Mouse (Mus musculus): Measurements from ENCODE around the gene Nxpe5. TPM values are rescaled to one million over a fixed set of nuclear protein-coding genes. Genes with fewer than 3 reads are reported as not detected.

Gene Nxpe5
- not detected in 2 replicates for polyA plus RNA-seq (2014; fragmentation: Nextera tagmentation; extraction: Ambion mirVana)

- 51% methylated on average over 2 of the region's 2 CpGs for WGBS
- Histone ChIP-seq H3K4me3 (ENCODE audit: control insufficient read depth in 1 of 2, insufficient read depth in 1 of 2, low read depth in 1 of 2, low read length in 2 of 2) (no peak within 1 kb of the TSS), H3K9me3 (ENCODE audit: control insufficient read depth, low read length) (no peaks in the 10 kb centered on the region)
Observed at GRCm38 (mm10) chr5:138225700-138226099, at the start of gene Nxpe5. Nxpe5 (plus strand) TSS chr5:138225898.

GRCm38 (mm10) chr5:138186950-138187638, 38.6 kb upstream of the Nxpe5 start, which contains the start of the genes Taf6 and Cnpy4:
Taf6 (minus strand) TSS chr5:138187451.
Cnpy4 (plus strand) TSS chr5:138187485.
- Histone ChIP-seq H3K36me3 (ENCODE audit: control insufficient read depth, insufficient read depth, low read length) (peaks cover 36% of the 10 kb centered on the region), H3K9me3 (ENCODE audit: control insufficient read depth, low read length) (no peaks in the 10 kb centered on the region), H3K4me2 (ENCODE audit: low read length) (peak within 1 kb of the TSS; percentile 72), H3K4me1 (ENCODE audit: control insufficient read depth in 2 of 2, insufficient read depth in 2 of 2, low read length in 2 of 2) (peaks cover 5 to 11% of the 10 kb centered on the region in 2 experiments; a peak in 2 of 4 replicates), H3K4me3 (ENCODE audit: control insufficient read depth in 1 of 2, insufficient read depth in 1 of 2, low read depth in 1 of 2, low read length in 2 of 2) (peak within 1 kb of the TSS; percentile 73 to 91), H3K9ac (ENCODE audit: low read length) (peak within 1 kb of the TSS; percentile 84), H3K27ac (replicated peaks in 1 of 2; ENCODE audit: control insufficient read depth in 1 of 2, insufficient read depth in 1 of 2, low read depth in 2 of 2, low read length in 2 of 2) (peak within 1 kb of the TSS; percentile 65 to 74), H3K27me3 (ENCODE audit: control insufficient read depth, insufficient read depth, low read length) (no peaks in the 10 kb centered on the region)
- under 1% methylated on average over 31 of the region's 31 CpGs for WGBS
- ATAC-seq (ENCODE audit: insufficient number of reproducible peaks, insufficient read depth, low FRiP score, low read depth): peak; percentile 87

More at GRCm38 (mm10) chr5:138225700-138226099, at the start of gene Nxpe5:
- Histone ChIP-seq H3K4me1 (ENCODE audit: control insufficient read depth in 2 of 2, insufficient read depth in 2 of 2, low read length in 2 of 2) (no peaks in the 10 kb centered on the region), H3K27me3 (ENCODE audit: control insufficient read depth, insufficient read depth, low read length) (no peaks in the 10 kb centered on the region), H3K27ac (replicated peaks in 1 of 2; ENCODE audit: control insufficient read depth in 1 of 2, insufficient read depth in 1 of 2, low read depth in 2 of 2, low read length in 2 of 2) (no peak within 1 kb of the TSS), H3K4me2 (ENCODE audit: low read length) (no peak within 1 kb of the TSS), H3K9ac (ENCODE audit: low read length) (no peak within 1 kb of the TSS), H3K36me3 (ENCODE audit: control insufficient read depth, insufficient read depth, low read length) (no peaks in the 10 kb centered on the region)
- ATAC-seq (ENCODE audit: insufficient number of reproducible peaks, insufficient read depth, low FRiP score, low read depth): no peak

- peak; percentile 72 for ATAC-seq (ENCODE audit: insufficient number of reproducible peaks, insufficient read depth, low FRiP score, low read depth)
- Histone ChIP-seq H3K4me2 (ENCODE audit: low read length) (peak overlapping the region; percentile 72), H3K36me3 (ENCODE audit: control insufficient read depth, insufficient read depth, low read length) (peaks cover 36% of the 10 kb centered on the region), H3K4me3 (ENCODE audit: control insufficient read depth in 1 of 2, insufficient read depth in 1 of 2, low read depth in 1 of 2, low read length in 2 of 2) (peak overlapping the region; percentile 68 to 73), H3K4me1 (ENCODE audit: control insufficient read depth in 2 of 2, insufficient read depth in 2 of 2, low read length in 2 of 2) (peaks cover 5 to 11% of the 10 kb centered on the region in 2 experiments; a peak in 2 of 4 replicates), H3K27me3 (ENCODE audit: control insufficient read depth, insufficient read depth, low read length) (no peaks in the 10 kb centered on the region), H3K27ac (replicated peaks in 1 of 2; ENCODE audit: control insufficient read depth in 1 of 2, insufficient read depth in 1 of 2, low read depth in 2 of 2, low read length in 2 of 2) (peak overlapping the region; percentile 65 to 74), H3K9me3 (ENCODE audit: control insufficient read depth, low read length) (no peaks in the 10 kb centered on the region), H3K9ac (ENCODE audit: low read length) (peak overlapping the region; percentile 84)
- under 1% methylated on average over 10 of the region's 10 CpGs for WGBS
Observed at GRCm38 (mm10) chr5:138187661-138188306, 37.9 kb upstream of the Nxpe5 start.

DNA sequence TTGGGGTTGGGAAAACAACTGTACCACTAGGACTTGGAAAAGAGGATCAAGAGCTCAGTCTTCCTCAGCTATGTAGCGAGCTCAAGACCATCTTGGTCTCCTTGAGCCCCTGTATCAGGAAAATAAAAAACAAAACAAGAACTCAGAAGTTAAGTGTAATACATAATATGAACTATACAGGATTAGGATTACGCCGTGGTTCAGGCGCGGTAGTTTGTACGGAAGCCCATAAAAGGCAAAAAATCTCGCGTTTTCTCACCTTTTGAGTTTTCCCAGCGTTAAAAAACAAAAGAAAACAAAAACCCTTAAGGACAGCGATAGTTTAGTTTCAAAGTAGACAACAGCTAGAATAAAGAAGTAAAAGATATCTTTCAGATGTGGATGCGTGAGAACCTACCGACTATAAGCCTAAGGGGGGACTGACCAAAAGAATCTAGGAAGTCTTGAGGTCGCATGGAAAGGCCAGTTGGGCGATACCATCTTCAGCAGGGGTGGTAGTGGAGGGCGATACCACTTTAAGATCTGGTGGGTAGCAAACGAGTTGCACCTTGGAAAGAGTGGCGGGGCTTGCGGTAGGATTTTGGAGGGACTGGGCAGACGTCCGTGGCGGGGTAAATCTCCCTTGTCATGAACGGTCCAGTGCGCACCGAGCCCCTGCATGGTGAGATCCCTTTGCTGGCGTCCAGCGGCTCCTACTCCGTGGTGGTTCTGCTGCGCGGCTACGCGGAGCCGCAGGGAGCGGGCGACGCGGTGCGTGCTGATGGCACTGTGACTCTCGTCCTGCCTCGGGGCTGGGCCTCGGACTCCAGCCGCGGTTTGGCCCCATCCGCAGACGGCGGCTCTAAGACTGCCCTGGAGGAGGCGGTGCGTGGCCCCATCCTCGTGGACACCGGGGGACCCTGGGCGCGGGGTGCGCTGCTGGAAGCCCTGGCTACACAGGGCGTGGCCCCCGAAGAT, 31.6 kb upstream of the Nxpe5 start, which contains the start of gene Mblac1:
Gene Mblac1 (plus strand): TSS at position 544 of the 957 bp plus-strand sequence.
- ATAC-seq (ENCODE audit: insufficient number of reproducible peaks, insufficient read depth, low FRiP score, low read depth): peak; percentile 80
- 9% methylated on average over 54 of the region's 54 CpGs for WGBS
- H3K27me3 ChIP-seq (ENCODE audit: control insufficient read depth, insufficient read depth, low read length): no peaks in the 10 kb centered on the region

GRCm38 (mm10) chr5:138194755-138195345, 30.8 kb upstream of the Nxpe5 start:
- H3K9me3 ChIP-seq (ENCODE audit: control insufficient read depth, low read length): no peaks in the 10 kb centered on the region
- peaks cover 24% of the 10 kb centered on the region for H3K36me3 ChIP-seq (ENCODE audit: control insufficient read depth, insufficient read depth, low read length)
- H3K4me1 ChIP-seq (ENCODE audit: control insufficient read depth in 2 of 2, insufficient read depth in 2 of 2, low read length in 2 of 2): peaks cover 3 to 4% of the 10 kb centered on the region in 2 experiments; a peak in 3 of 4 replicates
- peak overlapping the region; percentile 91 for H3K4me2 ChIP-seq (ENCODE audit: low read length)
- 1% methylated on average over 29 of the region's 29 CpGs for WGBS
- peak overlapping the region; percentile 81 for H3K9ac ChIP-seq (ENCODE audit: low read length)
- H3K27me3 ChIP-seq (ENCODE audit: control insufficient read depth, insufficient read depth, low read length): no peaks in the 10 kb centered on the region
- H3K4me3 ChIP-seq (ENCODE audit: control insufficient read depth in 1 of 2, insufficient read depth in 1 of 2, low read depth in 1 of 2, low read length in 2 of 2): peak overlapping the region; percentile 54
- ATAC-seq (ENCODE audit: insufficient number of reproducible peaks, insufficient read depth, low FRiP score, low read depth): peak; percentile 32
- H3K27ac ChIP-seq (replicated peaks in 1 of 2; ENCODE audit: control insufficient read depth in 1 of 2, insufficient read depth in 1 of 2, low read depth in 2 of 2, low read length in 2 of 2): peak overlapping the region; percentile 76 to 79

More for the DNA sequence above, 31.6 kb upstream of the Nxpe5 start, which contains the start of gene Mblac1:
- Histone ChIP-seq H3K9ac (ENCODE audit: low read length) (peak within 1 kb of the TSS; percentile 81), H3K4me3 (ENCODE audit: control insufficient read depth in 1 of 2, insufficient read depth in 1 of 2, low read depth in 1 of 2, low read length in 2 of 2) (peak within 1 kb of the TSS; percentile 54), H3K9me3 (ENCODE audit: control insufficient read depth, low read length) (no peaks in the 10 kb centered on the region), H3K4me2 (ENCODE audit: low read length) (peak within 1 kb of the TSS; percentile 91), H3K36me3 (ENCODE audit: control insufficient read depth, insufficient read depth, low read length) (peaks cover 24% of the 10 kb centered on the region), H3K27ac (replicated peaks in 1 of 2; ENCODE audit: control insufficient read depth in 1 of 2, insufficient read depth in 1 of 2, low read depth in 2 of 2, low read length in 2 of 2) (peak within 1 kb of the TSS; percentile 76 to 79), H3K4me1 (ENCODE audit: control insufficient read depth in 2 of 2, insufficient read depth in 2 of 2, low read length in 2 of 2) (peaks cover 3 to 4% of the 10 kb centered on the region in 2 experiments; a peak in 3 of 4 replicates)

GRCm38 (mm10) chr5:138195463-138195862, 30.2 kb upstream of the Nxpe5 start:
- 0 out of 4 replicates have a peak overlapping the region, but pooled peaks of 1 of the 2 experiments have one; percentile 76 for H3K27ac ChIP-seq (replicated peaks in 1 of 2; ENCODE audit: control insufficient read depth in 1 of 2, insufficient read depth in 1 of 2, low read depth in 2 of 2, low read length in 2 of 2)
- no peaks in the 10 kb centered on the region for H3K27me3 ChIP-seq (ENCODE audit: control insufficient read depth, insufficient read depth, low read length)
- WGBS: 80% methylated on average over 7 of the region's 7 CpGs
- H3K4me1 ChIP-seq (ENCODE audit: control insufficient read depth in 2 of 2, insufficient read depth in 2 of 2, low read length in 2 of 2): peaks cover 3 to 4% of the 10 kb centered on the region in 2 experiments; a peak in 3 of 4 replicates
- H3K36me3 ChIP-seq (ENCODE audit: control insufficient read depth, insufficient read depth, low read length): peaks cover 21% of the 10 kb centered on the region
- H3K4me2 ChIP-seq (ENCODE audit: low read length): peak overlapping the region; percentile 91
- H3K9ac ChIP-seq (ENCODE audit: low read length): peak overlapping the region; percentile 81
- peak overlapping the region in 1 of 2 experiments; percentile 54; a peak in 2 of 4 replicates for H3K4me3 ChIP-seq (ENCODE audit: control insufficient read depth in 1 of 2, insufficient read depth in 1 of 2, low read depth in 1 of 2, low read length in 2 of 2)
- no peaks in the 10 kb centered on the region for H3K9me3 ChIP-seq (ENCODE audit: control insufficient read depth, low read length)
- no peak for ATAC-seq (ENCODE audit: insufficient number of reproducible peaks, insufficient read depth, low FRiP score, low read depth)

Measured in heart, embryonic 14.5 days (tissue).